Mouse (Mus musculus) spleen, adult 2 months (tissue): ENCODE data around the gene Olfr18.
"Not testable (repeated sequence)": the region's sequence is repeated elsewhere in the genome, so short reads cannot be mapped to it uniquely, and the experiment has no call there.

ENCODE experiments used
- CTCF ChIP-seq: fragments of 200-500 bp; IDR thresholded peaks from 2 replicates; pipeline ENCODE4 v1.5.1; 2011; ENCODE audit warnings: mild to moderate bottlenecking, inconsistent platforms; ENCODE audit not compliant: insufficient read depth, insufficient read length, insufficient replicate concordance; ENCODE audit errors: extremely low read depth
- POLR2A ChIP-seq: fragments of 200-500 bp; IDR thresholded peaks from 2 replicates; pipeline ENCODE4 v1.6.1; 2011; ENCODE audit warnings: low read depth, low read length, inconsistent platforms

DNA sequence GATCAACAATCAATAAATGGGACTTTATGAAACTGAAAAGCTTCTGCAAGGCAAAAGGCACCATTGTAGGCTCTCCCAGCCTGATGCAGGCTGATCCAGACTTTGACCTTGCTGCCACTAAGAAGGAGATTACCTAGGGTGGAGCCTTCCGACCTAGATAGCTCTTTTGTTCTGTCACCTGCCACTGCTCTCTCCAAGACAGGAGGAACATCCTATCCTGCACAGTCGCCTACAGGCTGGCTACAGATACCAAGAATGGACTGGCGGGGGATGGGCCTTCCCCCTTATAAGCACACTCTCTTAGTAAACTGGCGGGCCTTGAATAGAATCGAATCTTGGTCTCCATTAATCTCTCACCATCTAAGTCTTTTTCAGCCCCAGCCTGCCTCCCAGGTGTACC is 40.3 kb downstream of the Olfr18 start:
- TF ChIP-seq CTCF, POLR2A: not testable (repeated sequence)
